Mouse (Mus musculus): ENCODE data around the gene Notch2.

Gene Notch2

GRCm38 (mm10) chr3:98051407-98051968 lies 38.2 kb downstream of the Notch2 start:
- no peak for DNase-seq (ENCODE audit: low spot score in 2 of 2)

DNA sequence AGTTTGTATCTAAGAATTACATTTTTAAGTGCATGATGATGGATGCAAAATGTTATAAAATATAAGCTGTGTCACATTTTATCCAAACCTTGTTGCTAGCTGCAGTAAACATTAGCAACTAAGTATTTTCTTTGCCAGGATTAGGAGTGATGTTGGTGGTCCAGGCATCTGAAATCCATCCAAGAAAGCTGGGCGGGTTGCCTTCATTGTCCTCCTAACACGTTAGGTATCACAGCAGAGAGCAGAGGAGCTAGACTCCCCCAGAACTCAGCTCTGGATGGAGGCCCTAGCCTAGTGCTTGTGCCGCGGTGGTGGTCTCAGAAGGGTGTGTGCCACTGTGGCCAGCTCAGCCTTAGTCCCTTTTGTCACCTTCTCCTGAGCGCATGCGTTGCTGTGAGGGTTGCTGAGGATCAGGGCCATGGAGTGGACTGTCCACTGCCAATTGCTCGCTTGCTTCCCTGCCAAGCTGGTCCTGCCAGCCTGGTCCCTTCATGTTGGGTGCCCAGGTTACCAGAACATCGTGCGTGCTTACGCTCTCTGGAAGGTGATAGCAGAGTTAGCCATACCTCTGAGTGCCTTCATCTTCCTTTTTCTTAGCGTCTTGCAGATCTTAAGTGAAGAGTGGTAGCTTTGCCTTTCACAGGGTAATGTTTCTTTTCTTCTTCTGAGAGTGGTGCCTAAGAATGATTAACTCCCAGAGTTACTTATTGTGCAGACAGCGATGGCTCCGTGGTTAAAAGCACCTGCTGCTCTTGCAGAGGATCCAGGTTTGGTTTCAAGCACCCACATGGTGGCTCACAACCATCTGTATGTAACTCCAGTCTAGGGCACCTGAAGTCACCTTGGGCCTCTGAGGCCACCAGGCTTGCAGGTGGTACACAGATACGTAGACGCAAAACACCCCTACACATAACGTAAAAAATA lies 39.4 kb downstream of the Notch2 start:
- no peak for DNase-seq (ENCODE audit: low spot score in 2 of 2)

GRCm38 (mm10) chr3:98053817-98054216 lies 40.5 kb downstream of the Notch2 start:
- DNase-seq (ENCODE audit: low spot score in 2 of 2) = no peak

- no peak for DNase-seq (ENCODE audit: low spot score in 2 of 2)
These were observed 41.1 kb downstream of the Notch2 start for GRCm38 (mm10) chr3:98054334-98055007.

- DNase-seq (ENCODE audit: low spot score in 2 of 2) = no peak
These were observed 41.6 kb downstream of the Notch2 start for GRCm38 (mm10) chr3:98055008-98055345.

- DNase-seq (ENCODE audit: low spot score in 2 of 2) = no peak
These were observed 42.7 kb downstream of the Notch2 start for GRCm38 (mm10) chr3:98055808-98056728.

DNA sequence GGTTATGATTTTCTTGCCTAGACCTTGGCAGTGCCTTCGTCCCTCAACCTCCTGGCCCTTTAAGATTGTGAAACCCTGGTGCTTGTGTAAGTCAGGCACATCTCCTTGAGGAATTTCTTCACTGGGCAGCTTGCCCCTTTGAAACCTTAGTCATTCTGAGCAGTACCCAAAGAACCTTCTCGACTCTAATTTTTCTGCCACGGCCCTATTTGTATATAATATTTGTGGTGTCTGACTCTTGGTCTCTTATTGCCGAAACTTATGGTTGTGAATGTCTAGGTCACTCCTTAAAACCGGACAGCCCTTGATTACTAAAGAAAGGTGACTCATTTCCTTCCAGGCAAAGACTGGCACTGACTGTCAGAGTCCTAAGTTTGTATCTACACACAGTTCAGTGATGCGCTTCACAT lies 43.6 kb downstream of the Notch2 start:
- DNase-seq (ENCODE audit: low spot score in 2 of 2) = no peak

DNA sequence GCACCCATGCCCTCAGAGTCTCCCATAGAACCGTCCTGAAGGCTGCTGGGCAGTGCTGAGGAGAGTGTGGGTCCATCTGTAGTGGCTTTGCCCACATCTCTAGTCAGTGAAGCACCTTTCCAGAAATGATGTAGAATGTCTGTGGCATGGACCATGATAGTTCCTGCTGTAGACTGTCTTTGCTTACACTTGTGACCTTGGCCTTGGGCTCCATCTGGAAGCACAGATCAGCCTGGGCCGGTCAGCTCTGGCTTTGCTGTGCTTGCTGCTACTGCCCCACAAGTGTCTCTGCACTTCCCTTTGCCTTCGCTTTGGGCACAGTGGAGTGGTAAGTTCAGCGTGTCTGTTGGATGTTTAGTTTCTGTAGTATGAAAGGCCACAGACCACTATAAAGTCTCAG lies 45.7 kb downstream of the Notch2 start:
- DNase-seq (ENCODE audit: low spot score in 2 of 2) = no peak

- DNase-seq (ENCODE audit: low spot score in 2 of 2) = no peak
These were observed 47.8 kb downstream of the Notch2 start for GRCm38 (mm10) chr3:98060981-98061660.

- DNase-seq (ENCODE audit: low spot score in 2 of 2) = no peak
These were observed 48.5 kb downstream of the Notch2 start for GRCm38 (mm10) chr3:98061661-98062330.

GRCm38 (mm10) chr3:98062591-98063185 lies 49.4 kb downstream of the Notch2 start:
- no peak for DNase-seq (ENCODE audit: low spot score in 2 of 2)

DNA sequence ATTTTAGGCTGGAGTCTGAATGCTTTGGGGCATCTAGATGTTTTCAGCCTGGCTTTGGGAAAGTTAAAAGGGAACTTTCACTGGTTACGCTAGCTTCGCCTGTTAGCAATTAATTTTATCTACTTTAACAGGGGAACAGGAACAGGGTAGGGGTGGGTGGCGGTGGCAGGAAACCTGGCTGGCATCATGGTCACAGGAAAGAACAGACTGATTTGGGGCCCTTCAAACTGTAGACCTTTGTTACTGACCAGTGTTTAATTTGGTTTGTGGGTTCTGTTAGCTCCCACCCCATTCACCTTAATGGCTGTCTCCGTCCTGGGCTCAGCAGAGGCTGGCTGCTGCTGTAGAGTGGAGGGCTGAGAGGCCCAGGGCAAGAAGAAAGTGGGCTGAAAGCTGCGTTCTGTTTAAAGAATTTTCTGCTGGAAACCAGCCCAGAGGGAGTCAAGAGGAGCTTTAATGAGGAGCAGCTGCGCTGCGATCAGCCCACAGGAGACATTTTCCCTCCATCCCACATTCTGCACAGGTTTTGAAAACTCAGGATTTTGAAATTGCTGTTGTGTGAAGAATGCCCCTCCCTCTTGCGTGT lies 50.0 kb downstream of the Notch2 start:
- DNase-seq (ENCODE audit: low spot score in 2 of 2) = peak; percentile 45 to 59

DNA sequence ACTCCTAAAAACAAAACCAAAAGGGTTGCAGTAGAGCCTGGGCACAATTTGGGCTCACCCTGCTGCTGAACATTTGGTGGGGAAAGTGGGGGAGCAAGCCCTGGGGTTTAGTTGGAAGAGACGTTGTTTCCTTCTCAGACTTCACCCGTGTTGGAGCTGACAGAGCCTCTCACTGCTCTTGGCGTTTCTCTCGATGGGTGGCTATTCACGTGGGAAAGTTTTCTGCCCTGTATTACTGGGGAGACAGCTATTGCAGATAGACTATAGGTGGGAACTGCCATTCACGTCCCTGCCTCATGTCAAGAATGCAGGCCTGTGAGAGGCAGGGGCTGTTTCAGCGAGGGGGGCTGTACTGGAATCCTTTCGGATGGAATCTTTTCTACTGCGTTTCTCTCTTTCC lies 50.5 kb downstream of the Notch2 start:
- DNase-seq (ENCODE audit: low spot score in 2 of 2) = no peak

- DNase-seq (ENCODE audit: low spot score in 2 of 2) = no peak
These were observed 51.7 kb downstream of the Notch2 start for GRCm38 (mm10) chr3:98065004-98065403.

DNA sequence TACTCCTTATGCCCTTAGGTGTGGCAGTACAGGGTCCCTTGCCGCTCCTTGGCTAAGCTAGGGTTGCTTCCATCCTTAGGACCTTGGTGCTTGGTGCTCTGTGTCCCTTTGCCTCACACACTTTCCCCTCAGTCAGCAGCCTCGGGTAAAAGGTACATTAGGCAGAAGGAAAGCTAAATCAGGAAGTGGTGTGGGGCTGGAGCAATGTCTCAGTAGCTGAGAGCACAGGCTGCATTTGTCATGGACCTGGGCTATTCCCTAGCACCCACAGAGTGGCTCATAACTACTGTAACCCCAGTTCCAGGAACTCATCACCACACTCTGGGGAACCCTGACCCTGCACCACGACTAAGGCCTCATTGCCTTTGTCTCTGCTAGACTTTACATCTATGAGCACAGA lies 53.1 kb downstream of the Notch2 start:
- DNase-seq (ENCODE audit: low spot score in 2 of 2) = no peak

DNA sequence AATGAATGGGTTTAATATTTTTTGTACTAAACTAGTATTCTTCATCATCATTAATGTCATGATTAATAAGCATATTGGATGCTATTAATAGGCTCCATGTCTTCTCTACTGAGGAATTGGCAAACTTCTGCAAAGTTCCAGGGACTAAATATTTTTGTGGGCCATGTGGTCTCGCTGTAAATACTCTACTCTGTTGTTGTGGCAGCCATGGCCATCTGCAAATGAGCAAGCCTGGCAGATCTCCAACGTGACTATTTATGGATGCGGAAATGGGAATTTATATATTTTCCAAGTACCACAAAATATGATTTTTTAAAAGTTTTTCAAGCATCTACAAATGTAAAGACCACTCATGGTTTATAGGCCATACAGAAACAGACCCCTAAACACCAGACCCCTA lies 54.1 kb downstream of the Notch2 start:
- DNase-seq (ENCODE audit: low spot score in 2 of 2) = peak in 1 of 2 experiments; percentile 50

DNA sequence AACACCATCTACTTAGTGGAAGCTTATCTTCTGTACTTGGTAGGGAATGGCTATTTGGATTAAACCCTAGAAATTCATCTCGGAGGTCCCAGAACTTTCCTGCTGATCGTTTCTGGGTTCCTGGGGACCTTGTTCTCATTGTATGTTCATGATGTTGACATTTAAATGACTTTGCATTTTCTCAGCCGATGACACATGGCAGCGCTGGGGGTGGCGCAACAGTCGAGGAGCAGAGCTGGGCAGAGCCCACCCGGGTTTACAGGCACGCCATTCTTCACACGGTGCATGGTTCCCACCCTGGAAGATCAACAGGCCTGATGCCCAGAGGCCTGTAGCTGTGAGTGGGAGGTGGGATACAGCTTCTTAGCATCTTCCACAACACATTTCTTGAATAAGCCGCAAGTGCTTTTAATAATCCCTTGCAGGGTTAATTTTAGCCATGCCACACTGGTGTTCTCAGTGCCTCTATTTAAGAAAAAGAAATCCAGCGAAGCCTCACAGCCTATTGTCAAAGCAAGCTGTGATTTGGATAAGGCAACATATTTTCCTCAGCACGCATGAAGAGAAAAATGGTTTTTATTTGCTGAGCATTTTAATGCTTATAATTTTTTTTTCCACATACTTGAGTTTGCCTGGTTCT lies 54.6 kb downstream of the Notch2 start:
- DNase-seq (ENCODE audit: low spot score in 2 of 2) = peak in 1 of 2 experiments; percentile 22

- no peak for DNase-seq (ENCODE audit: low spot score in 2 of 2)
These were observed 55.8 kb downstream of the Notch2 start for GRCm38 (mm10) chr3:98069161-98069560.

DNA sequence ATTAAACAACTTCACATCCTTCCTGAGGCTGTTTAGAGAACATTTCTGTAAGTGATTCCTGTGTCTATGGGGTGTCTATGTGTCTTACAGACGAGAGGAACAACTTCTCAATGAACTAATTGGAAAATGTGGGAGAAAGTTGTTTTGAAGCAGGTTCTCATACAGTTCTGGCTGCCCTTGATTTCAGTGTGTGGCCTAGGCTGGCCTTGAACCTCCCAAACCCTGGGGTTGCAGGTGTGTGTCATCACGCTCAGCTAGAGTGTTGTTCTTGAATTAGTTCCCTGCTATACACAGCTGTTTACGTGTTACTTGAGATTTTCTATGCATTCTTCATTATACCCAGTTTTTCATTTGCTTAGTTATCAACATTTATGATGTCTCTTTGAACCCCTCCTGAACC lies 56.5 kb downstream of the Notch2 start:
- no peak for DNase-seq (ENCODE audit: low spot score in 2 of 2)

Measured in left cerebral cortex, adult 9 months (tissue).